Mouse (Mus musculus) heart, embryonic 11.5 days (tissue): ENCODE measurements around the gene Ttpal. TPM values are rescaled to one million over a fixed set of nuclear protein-coding genes. Genes with fewer than 3 reads are reported as not detected.

Source experiments
- ATAC-seq: fragments of 200-750 bp; cut with Nextera tagmentation; replicated peaks from 2 replicates; pipeline ENCODE4 v1.8.0; 2017; ENCODE audit warnings: moderate library complexity; ENCODE audit not compliant: insufficient number of reproducible peaks, low FRiP score, low TSS enrichment
- H3K27ac ChIP-seq: fragments of 300-500 bp; sonication (generic); 2 replicates; pipeline ENCODE4 v1.5.1; 2014; ENCODE audit warnings: mild to moderate bottlenecking, low read depth, low read length
- H3K27me3 ChIP-seq: fragments of 300-500 bp; sonication (generic); 2 replicates; pipeline ENCODE4 v1.6.1; 2014; ENCODE audit warnings: mild to moderate bottlenecking, low read length, mixed read lengths; ENCODE audit not compliant: control insufficient read depth, insufficient read depth
- H3K36me3 ChIP-seq: fragments of 300-500 bp; sonication (generic); 2 replicates; pipeline ENCODE4 v1.6.1; 2014; ENCODE audit warnings: mild to moderate bottlenecking, low read length, moderate library complexity, mixed read lengths; ENCODE audit not compliant: control insufficient read depth, insufficient read depth
- H3K4me1 ChIP-seq: fragments of 300-500 bp; sonication (generic); 2 replicates; pipeline ENCODE4 v1.6.1; 2014; ENCODE audit warnings: low read length; ENCODE audit not compliant: control insufficient read depth, insufficient read depth
- H3K4me2 ChIP-seq: fragments of 300-500 bp; sonication (generic); 2 replicates; pipeline ENCODE4 v1.6.1; 2014; ENCODE audit warnings: mild to moderate bottlenecking, moderate library complexity
- H3K4me3 ChIP-seq: fragments of 300-500 bp; sonication (generic); 2 replicates; pipeline ENCODE4 v1.5.1; 2014; ENCODE audit warnings: low read depth, low read length
- H3K9ac ChIP-seq: fragments of 300-500 bp; sonication (generic); 2 replicates; pipeline ENCODE4 v1.6.1; 2014; ENCODE audit warnings: mild to moderate bottlenecking, low read depth, low read length, moderate library complexity
- H3K9me3 ChIP-seq: fragments of 300-500 bp; sonication (generic); replicated peaks from 2 replicates; pipeline ENCODE4 v1.6.1; 2016; ENCODE audit warnings: low read length; ENCODE audit not compliant: control insufficient read depth
- WGBS: fragments of 180-500 bp; shearing (Covaris S2); extraction: QIAGEN DNeasy Blood & Tissue Kit; methylation state at CpG from one replicate; pipeline ENCODE4 v1.1.7; 2014; ENCODE audit not compliant: insufficient replicate concordance; 5-methylcytosine and 5-hydroxymethylcytosine counted together
- polyA plus RNA-seq: library from polyadenylated mRNA; unstranded; fragments of >200 nt; fragmentation: Nextera tagmentation; extraction: Ambion mirVana; gene quantifications from 2 replicates; pipeline ENCODE4 v1.2.1, GENCODE M21; 2014

Ttpal gene
- polyA plus RNA-seq, 1 experiment from 2014 or later: 28.2 TPM

DNA sequence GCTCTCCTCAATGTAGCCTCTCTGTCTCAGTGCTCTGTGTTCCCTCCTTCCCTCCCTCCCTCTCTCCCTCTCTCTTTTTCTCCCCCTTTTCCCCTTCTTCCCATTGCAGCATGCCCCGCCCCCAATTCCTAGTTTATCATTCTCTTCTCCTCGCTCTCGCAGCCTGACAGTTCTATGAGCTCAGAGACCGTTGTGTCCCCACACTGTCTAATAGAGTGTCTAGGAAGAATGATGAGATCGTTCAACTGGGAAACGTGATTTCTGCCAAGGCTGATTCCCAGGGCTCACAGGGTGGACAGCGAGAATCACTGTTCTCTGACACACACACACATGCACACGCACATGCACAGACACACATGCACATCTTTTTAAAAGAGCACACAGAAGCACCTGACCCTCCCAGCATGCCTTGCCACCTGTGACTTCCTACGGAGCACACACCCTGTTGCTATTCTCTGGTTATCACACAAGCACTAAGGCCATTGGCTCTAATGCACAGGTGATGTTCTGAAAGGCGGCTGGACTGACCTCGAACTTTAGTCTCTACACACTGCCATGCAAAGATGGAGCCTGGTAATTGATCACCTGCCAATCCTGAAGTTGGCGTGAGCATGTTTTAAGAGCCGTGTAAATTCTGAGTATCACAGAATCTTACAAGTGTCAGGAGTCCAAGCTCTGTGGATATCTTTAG, 40.7 kb upstream of the Ttpal start:
- Histone ChIP-seq H3K36me3 (no peaks in the 10 kb centered on the region), H3K4me1 (no peaks in the 10 kb centered on the region), H3K27ac (no peak overlapping the region), H3K9me3 (no peaks in the 10 kb centered on the region), H3K27me3 (peaks cover 39% of the 10 kb centered on the region), H3K4me2 (no peak overlapping the region), H3K9ac (no peak overlapping the region), H3K4me3 (no peak overlapping the region)
- no peak for ATAC-seq
- 75% methylated on average over 13 of the region's 13 CpGs for WGBS

GRCm38 (mm10) chr2:163564646-163565045, 37.5 kb upstream of the Ttpal start:
- H3K4me1 ChIP-seq: no peaks in the 10 kb centered on the region
- H3K27ac ChIP-seq: no peak overlapping the region
- H3K9me3 ChIP-seq: no peaks in the 10 kb centered on the region
- no peaks in the 10 kb centered on the region for H3K36me3 ChIP-seq
- peaks cover 33% of the 10 kb centered on the region; the same call in 1 of the 2 replicates for H3K27me3 ChIP-seq
- no peak overlapping the region for H3K4me2 ChIP-seq
- ATAC-seq: no peak
- H3K9ac ChIP-seq: no peak overlapping the region
- H3K4me3 ChIP-seq: no peak overlapping the region
- 29% methylated on average over 8 of the region's 8 CpGs for WGBS

DNA sequence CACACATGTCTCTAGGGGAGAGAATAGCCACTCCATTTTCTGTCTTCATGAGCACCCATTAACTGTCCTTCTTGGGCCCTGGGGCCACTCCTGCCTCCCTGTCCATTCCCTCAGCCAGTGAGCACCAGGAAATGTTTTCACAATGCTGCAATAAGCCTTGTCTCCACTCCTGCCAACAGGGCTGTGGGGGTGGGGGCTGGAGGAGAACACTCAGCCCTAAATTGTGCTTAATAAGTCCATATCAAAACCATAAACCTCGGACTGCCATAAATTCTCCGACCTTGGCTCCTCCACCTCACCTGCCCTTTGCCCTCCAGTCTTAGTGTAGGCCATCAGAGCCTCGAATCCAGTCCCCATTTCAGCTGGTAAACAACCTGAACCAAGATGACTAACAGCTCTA, 27.8 kb upstream of the Ttpal start:
- no peak for ATAC-seq

DNA sequence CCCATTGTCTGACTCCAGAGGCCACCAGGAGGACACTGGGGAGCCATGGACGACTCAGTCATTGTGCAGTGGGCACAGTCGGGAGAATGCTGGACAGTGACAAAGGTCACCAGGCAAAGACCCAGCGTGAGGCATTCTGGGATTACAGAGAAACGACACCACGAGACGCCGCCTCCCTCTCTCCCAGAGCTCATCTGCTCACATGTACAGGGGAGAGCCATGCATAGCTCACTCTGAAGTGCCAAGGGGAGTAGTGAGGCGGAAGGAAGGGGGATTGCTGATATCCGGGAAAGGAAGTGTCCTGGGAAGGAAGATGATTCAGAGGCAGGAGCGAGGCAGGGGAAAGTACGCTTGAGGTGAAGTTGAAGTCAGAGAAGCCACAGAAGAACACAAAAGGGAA, 26.9 kb upstream of the Ttpal start:
- H3K4me3 ChIP-seq: no peak overlapping the region
- no peak for ATAC-seq
- H3K9me3 ChIP-seq: no peaks in the 10 kb centered on the region
- H3K27me3 ChIP-seq: peaks cover 18% of the 10 kb centered on the region; the same call in 1 of the 2 replicates
- peak overlapping the region; percentile 22; the same call in 1 of the 2 replicates for H3K4me2 ChIP-seq
- H3K36me3 ChIP-seq: no peaks in the 10 kb centered on the region
- H3K27ac ChIP-seq: no peak overlapping the region
- 43% methylated on average over 11 of the region's 11 CpGs for WGBS
- no peak overlapping the region for H3K9ac ChIP-seq
- no peaks in the 10 kb centered on the region for H3K4me1 ChIP-seq

More for the DNA sequence above, 27.8 kb upstream of the Ttpal start:
- Histone ChIP-seq H3K4me2 (no peak overlapping the region), H3K27ac (no peak overlapping the region), H3K27me3 (peaks cover 18% of the 10 kb centered on the region; the same call in 1 of the 2 replicates), H3K9ac (no peak overlapping the region), H3K4me3 (no peak overlapping the region), H3K36me3 (no peaks in the 10 kb centered on the region), H3K9me3 (no peaks in the 10 kb centered on the region), H3K4me1 (no peaks in the 10 kb centered on the region)
- 67% methylated on average over 3 of the region's 3 CpGs for WGBS

DNA sequence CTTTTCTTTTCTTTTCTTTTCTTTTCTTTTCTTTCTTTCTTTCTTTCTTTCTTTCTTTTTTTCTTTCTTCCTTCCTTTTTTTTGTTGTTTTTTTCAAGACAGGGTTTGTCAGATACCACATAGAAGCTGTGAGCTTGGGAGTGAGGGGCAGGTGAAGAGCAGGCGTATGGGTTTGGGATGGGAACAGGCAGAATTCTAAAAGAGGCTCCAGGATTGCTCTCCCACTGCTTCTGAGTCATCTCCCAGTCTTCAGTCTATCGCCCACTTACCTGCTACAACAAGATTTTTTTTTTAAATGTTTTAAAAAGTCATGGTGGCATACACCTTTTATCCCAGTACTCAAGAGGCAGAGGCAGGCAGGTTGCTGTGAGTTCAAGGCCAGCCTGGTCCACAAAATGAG, 24.1 kb upstream of the Ttpal start:
- no peak overlapping the region for H3K27ac ChIP-seq
- no peak overlapping the region for H3K4me3 ChIP-seq
- no peak overlapping the region for H3K4me2 ChIP-seq
- no peaks in the 10 kb centered on the region for H3K4me1 ChIP-seq
- 76% methylated on average over 2 of the region's 2 CpGs for WGBS
- H3K9me3 ChIP-seq: no peaks in the 10 kb centered on the region
- H3K36me3 ChIP-seq: no peaks in the 10 kb centered on the region
- ATAC-seq: no peak
- H3K27me3 ChIP-seq: peaks cover 8% of the 10 kb centered on the region; the same call in 1 of the 2 replicates
- H3K9ac ChIP-seq: no peak overlapping the region

GRCm38 (mm10) chr2:163580069-163580945, 21.8 kb upstream of the Ttpal start:
- Histone ChIP-seq H3K36me3 (no peaks in the 10 kb centered on the region), H3K4me2 (no peak overlapping the region), H3K9me3 (no peaks in the 10 kb centered on the region), H3K4me3 (no peak overlapping the region), H3K4me1 (no peaks in the 10 kb centered on the region), H3K27ac (no peak overlapping the region), H3K9ac (no peak overlapping the region), H3K27me3 (no peaks in the 10 kb centered on the region)
- whole genome bisulfite sequencing: 67% methylated on average over 13 of the region's 13 CpGs
- no peak for ATAC-seq

- no peaks in the 10 kb centered on the region for H3K36me3 ChIP-seq
- no peaks in the 10 kb centered on the region for H3K27me3 ChIP-seq
- no peaks in the 10 kb centered on the region for H3K9me3 ChIP-seq
- H3K27ac ChIP-seq: no peak overlapping the region
- H3K9ac ChIP-seq: no peak overlapping the region
- no peak overlapping the region for H3K4me2 ChIP-seq
- H3K4me1 ChIP-seq: no peaks in the 10 kb centered on the region
- ATAC-seq: no peak
- H3K4me3 ChIP-seq: no peak overlapping the region
- WGBS: 88% methylated on average over 10 of the region's 10 CpGs
These were observed 18.7 kb upstream of the Ttpal start for GRCm38 (mm10) chr2:163583226-163584087.

DNA sequence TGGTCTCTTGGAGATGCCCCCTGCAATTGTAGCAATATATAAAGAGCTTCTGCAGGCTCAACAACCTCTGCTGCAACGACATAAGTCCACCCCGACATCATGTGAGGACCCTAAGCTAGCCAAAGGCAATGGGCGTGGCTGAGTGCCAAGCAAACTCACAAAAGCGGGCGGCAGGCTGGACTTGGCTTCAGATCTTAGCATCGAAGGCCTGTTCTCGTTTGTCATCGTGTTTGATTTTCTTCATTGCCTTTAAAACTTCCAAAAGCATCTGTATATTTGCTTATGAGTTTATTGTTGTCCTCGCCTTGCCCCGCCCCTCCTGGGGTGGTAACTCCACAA, 18.1 kb upstream of the Ttpal start:
- Histone ChIP-seq H3K4me1 (no peaks in the 10 kb centered on the region), H3K9me3 (no peaks in the 10 kb centered on the region)

More for the DNA sequence above, 18.1 kb upstream of the Ttpal start:
- H3K4me3 ChIP-seq: no peak overlapping the region
- H3K9ac ChIP-seq: no peak overlapping the region
- 77% methylated on average over 10 of the region's 10 CpGs for WGBS
- H3K27me3 ChIP-seq: no peaks in the 10 kb centered on the region
- H3K36me3 ChIP-seq: no peaks in the 10 kb centered on the region
- H3K27ac ChIP-seq: no peak overlapping the region
- ATAC-seq: no peak
- no peak overlapping the region for H3K4me2 ChIP-seq
